Mouse (Mus musculus): ENCODE results near the gene Gpbar1.

DNA sequence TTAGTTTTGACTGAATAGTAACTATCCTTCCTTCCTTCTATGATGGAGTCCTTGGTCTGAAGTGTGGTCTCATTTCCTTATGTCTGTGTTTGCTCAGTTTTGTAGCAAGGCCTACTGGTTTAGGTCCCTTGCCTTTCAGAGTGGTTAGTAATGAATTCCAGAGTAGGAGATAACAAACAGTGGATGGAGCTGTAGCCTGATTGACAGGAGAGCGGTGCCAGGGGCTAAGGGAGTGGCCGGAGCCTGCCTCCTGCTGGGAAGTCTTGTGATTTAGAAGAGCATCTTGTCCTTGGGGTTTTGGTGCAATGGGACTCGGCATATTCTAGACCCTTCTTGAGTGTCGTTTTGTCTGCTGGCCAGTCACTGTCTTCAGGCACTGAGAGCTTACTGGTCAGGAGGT lies 21.6 kb upstream of the Gpbar1 start:
- TF ChIP-seq CTCF (IDR thresholded peaks at IDR 0.05; ENCODE audit: low read depth, low read length) (no peak), POLR2A (IDR thresholded peaks at IDR 0.05; ENCODE audit: extremely low read depth, insufficient read depth, low read length) (no peak)
